Mouse (Mus musculus): ENCODE results near the gene Gm5460. TPM values are rescaled to one million over a fixed set of nuclear protein-coding genes. Genes with fewer than 3 reads are reported as not detected.

The Gm5460 gene
- polyA plus RNA-seq, 1 experiment from 2014 or later, result not detected

DNA sequence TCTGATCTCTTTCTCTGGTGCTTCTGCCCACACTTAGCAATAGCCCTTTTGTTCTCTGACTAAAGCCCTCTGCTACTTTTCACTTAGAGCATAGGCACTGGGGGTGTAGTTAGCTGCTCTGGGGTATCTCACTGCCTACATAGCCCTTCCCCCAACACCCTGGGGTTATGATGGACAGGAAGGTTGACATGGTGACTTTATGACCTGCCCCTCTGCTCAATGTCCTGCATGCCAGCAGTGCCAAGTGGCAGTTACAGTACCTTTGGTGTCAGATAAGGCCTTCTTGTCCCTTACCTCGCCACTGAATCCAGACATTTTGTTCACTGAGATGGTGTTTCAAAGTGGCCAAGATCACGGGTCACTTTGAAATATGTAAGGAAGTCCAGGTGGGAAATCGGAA is 1.5 kb upstream of the Gm5460 start, which contains the start of gene Gm30083:
Gene Gm30083, minus strand, starts transcription at position 120 of the 400 bp plus-strand sequence.
- 90% methylated on average over 3 of the region's 3 CpGs for WGBS
- Histone ChIP-seq H3K27me3 (replicated peaks) (no peaks in the 10 kb centered on the region), H3K4me2 (no peak within 1 kb of the TSS), H3K36me3 (replicated peaks) (no peaks in the 10 kb centered on the region), H3K9ac (no peak within 1 kb of the TSS), H3K9me3 (no peaks in the 10 kb centered on the region), H3K4me1 (no peaks in the 10 kb centered on the region), H3K27ac (no peak within 1 kb of the TSS), H3K4me3 (no peak within 1 kb of the TSS)
- no peak for ATAC-seq (replicated peaks)

GRCm38 (mm10) chr14:34016938-34017337 is 380 bp downstream of the Gm5460 start:
- 90% methylated on average over 2 of the region's 2 CpGs for WGBS
- H3K4me3 ChIP-seq, result no peak overlapping the region

DNA sequence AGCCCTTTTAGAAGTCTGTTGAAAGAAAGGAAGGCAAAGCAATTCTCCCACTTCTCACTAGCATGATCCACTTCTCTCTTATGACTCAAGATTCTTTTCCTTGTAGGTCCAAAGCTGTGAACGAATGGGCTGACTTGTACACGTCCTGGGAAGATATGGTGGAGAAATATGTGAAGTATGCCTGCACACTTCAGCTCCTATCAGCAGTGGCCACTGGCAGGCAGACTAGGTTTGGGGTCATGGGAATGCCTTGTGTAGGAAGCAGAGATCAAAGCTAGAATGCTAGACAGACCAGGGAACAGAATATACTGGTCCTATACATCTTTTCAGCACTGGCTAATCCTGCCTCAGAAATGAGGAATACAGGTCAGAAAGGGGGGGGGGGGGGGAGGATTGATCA is 10.2 kb downstream of the Gm5460 start:
- 82% methylated on average over 2 of the region's 2 CpGs for WGBS

More at GRCm38 (mm10) chr14:34016938-34017337, 380 bp downstream of the Gm5460 start:
- Histone ChIP-seq H3K9me3 (no peaks in the 10 kb centered on the region), H3K4me2 (no peak overlapping the region), H3K9ac (no peak overlapping the region), H3K27me3 (replicated peaks) (no peaks in the 10 kb centered on the region), H3K27ac (no peak overlapping the region), H3K36me3 (replicated peaks) (no peaks in the 10 kb centered on the region), H3K4me1 (no peaks in the 10 kb centered on the region)
- no peak for ATAC-seq (replicated peaks)

DNA sequence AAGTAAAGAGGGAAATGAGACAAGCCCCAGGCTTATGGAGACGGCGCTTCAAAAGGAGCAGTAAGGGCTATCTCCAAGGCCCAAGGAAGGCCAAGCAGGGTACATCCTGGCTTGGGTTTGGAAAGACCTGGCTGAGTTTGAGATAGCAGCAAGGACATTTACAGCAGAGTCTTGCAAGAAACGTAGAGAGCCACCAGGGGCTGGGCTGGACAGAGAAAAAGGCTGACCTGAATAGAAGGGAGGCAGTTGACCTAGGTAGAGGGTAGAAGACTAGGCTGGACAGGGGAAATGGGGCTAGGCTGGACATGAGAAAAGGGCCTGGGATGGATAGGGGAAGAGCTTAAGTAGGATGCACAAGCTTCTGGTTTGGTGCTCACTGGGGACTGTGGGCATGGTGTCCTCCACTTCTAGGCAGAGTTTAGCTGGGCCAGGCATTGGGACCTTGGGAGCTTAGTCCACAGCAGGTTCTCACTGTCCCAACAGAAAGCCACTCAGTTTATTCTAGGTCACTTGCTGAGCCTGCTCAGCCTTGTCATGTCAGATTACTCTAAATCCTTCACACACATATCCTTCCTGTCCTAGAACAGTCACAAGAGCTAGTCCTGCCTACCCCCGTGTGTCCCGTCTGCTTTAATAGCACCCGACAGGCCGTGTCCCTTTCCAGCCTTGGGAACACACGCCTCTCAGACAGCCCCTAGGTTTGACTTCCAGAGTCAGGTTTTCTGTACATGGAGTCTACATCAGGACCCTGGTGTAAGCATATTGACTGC is 17.5 kb downstream of the Gm5460 start:
- WGBS, result 84% methylated on average over 8 of the region's 8 CpGs
- ATAC-seq (replicated peaks), result no peak
- H3K4me1 ChIP-seq, result no peaks in the 10 kb centered on the region
- no peak overlapping the region for H3K4me2 ChIP-seq
- H3K9ac ChIP-seq, result no peak overlapping the region
- no peaks in the 10 kb centered on the region for H3K36me3 ChIP-seq (replicated peaks)
- no peaks in the 10 kb centered on the region for H3K27me3 ChIP-seq (replicated peaks)
- H3K27ac ChIP-seq, result no peak overlapping the region
- no peaks in the 10 kb centered on the region for H3K9me3 ChIP-seq
- no peak overlapping the region for H3K4me3 ChIP-seq

More for the DNA sequence above, 10.2 kb downstream of the Gm5460 start:
- peaks cover 5% of the 10 kb centered on the region; the same call in 1 of the 2 replicates for H3K9me3 ChIP-seq
- no peak overlapping the region for H3K27ac ChIP-seq
- ATAC-seq (replicated peaks), result no peak
- no peaks in the 10 kb centered on the region for H3K4me1 ChIP-seq
- H3K9ac ChIP-seq, result no peak overlapping the region
- H3K27me3 ChIP-seq (replicated peaks), result no peaks in the 10 kb centered on the region
- H3K4me3 ChIP-seq, result no peak overlapping the region
- no peak overlapping the region for H3K4me2 ChIP-seq
- no peaks in the 10 kb centered on the region for H3K36me3 ChIP-seq (replicated peaks)

- no peaks in the 10 kb centered on the region for H3K4me1 ChIP-seq
- WGBS, result 82% methylated on average over 4 of the region's 4 CpGs
- ATAC-seq (replicated peaks), result no peak
- H3K4me3 ChIP-seq, result no peak overlapping the region
- no peak overlapping the region for H3K4me2 ChIP-seq
- no peak overlapping the region for H3K27ac ChIP-seq
- H3K27me3 ChIP-seq (replicated peaks), result no peaks in the 10 kb centered on the region
- no peak overlapping the region for H3K9ac ChIP-seq
- H3K36me3 ChIP-seq (replicated peaks), result no peaks in the 10 kb centered on the region
- no peaks in the 10 kb centered on the region for H3K9me3 ChIP-seq
Measured at GRCm38 (mm10) chr14:34041241-34041640, 24.7 kb downstream of the Gm5460 start.

DNA sequence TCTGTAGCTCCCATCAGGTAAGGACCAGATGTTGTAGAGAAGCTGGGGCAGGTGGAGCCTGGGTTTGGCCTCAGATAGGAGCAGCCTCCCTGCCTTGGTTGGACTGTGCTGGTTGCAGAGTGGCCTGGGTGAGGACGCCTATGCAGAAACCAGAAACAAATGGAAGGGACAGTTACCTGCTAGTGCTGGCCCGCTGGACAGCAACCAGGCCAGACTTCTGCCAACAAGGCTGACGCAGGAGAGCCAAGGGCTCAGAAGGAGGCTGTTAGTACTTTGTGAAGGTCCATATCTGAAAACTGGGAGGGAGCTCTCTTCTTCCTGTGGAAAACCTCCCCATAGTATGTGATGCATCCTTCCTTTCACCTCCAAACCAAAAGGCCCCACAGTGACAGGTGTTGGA is 26.8 kb downstream of the Gm5460 start:
- Histone ChIP-seq H3K9ac (no peak overlapping the region), H3K27ac (no peak overlapping the region), H3K36me3 (replicated peaks) (no peaks in the 10 kb centered on the region), H3K9me3 (no peaks in the 10 kb centered on the region), H3K4me2 (no peak overlapping the region), H3K27me3 (replicated peaks) (no peaks in the 10 kb centered on the region), H3K4me1 (no peaks in the 10 kb centered on the region), H3K4me3 (no peak overlapping the region)
- no peak for ATAC-seq (replicated peaks)
- WGBS, result 82% methylated on average over 3 of the region's 3 CpGs

DNA sequence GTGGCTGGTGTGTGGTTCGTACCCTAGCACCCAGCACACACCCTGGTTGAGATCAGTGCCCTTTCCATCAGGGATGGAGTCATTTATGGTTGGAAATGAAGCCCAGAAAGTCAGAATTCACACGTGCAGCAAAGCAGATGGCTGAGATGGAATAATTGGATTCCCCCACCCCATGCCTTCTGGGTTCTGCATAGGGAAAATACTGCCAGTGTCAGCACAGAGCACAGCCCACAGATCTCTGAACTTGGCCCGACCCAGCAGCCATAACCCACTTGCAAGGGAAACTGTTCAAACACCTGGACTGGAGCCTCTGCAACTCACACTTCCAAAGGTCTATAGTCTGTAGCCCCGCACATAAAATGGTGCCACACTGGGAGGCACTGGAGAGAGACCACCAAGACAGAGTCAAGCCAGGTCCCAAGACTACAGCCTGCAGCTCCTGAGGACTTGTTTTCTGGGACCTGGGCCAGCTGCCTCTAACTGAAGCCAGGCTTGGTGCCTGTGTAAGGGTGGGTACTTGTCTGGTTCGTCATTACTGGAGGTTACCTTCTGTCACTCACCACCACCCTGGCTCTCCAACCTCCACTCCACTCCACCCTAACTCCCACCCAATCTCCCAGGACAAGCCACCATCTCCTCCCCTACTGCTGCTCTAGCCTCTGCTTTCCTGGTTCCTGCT is 33.7 kb downstream of the Gm5460 start:
- Histone ChIP-seq H3K4me2 (no peak overlapping the region), H3K4me1 (no peaks in the 10 kb centered on the region), H3K4me3 (no peak overlapping the region), H3K27ac (no peak overlapping the region), H3K9ac (no peak overlapping the region), H3K27me3 (replicated peaks) (no peaks in the 10 kb centered on the region), H3K9me3 (no peaks in the 10 kb centered on the region), H3K36me3 (replicated peaks) (no peaks in the 10 kb centered on the region)
- ATAC-seq (replicated peaks), result no peak
- WGBS, result 78% methylated on average over 5 of the region's 5 CpGs

DNA sequence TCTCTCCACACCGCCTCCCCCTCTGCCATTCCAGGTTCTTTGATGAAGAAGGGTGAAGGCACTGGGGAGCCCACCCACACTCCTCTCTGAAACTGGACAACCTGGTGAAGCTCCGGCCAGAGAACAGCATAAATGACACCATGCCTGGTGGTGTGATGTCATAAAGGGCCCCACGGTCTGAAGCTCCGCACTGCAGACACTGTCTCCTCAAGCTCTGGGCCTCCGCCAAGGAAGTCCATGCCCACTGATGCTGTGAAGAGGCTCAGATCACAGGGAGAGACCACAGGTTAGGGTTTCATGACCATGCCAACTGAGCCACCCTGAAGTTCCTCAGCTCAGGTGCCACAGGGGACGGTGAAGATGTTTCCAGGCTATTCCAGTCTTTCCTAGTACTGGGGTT is 36.0 kb downstream of the Gm5460 start, which contains the start of gene Antxrl:
Gene Antxrl, plus strand, starts transcription at position 192 of the 400 bp plus-strand sequence.
- Histone ChIP-seq H3K4me3 (no peak within 1 kb of the TSS), H3K36me3 (replicated peaks) (no peaks in the 10 kb centered on the region), H3K4me2 (no peak within 1 kb of the TSS), H3K9ac (no peak within 1 kb of the TSS), H3K4me1 (no peaks in the 10 kb centered on the region), H3K9me3 (no peaks in the 10 kb centered on the region), H3K27me3 (replicated peaks) (no peaks in the 10 kb centered on the region), H3K27ac (no peak within 1 kb of the TSS)
- WGBS, result 94% methylated on average over 6 of the region's 6 CpGs
- no peak for ATAC-seq (replicated peaks)

- H3K4me3 ChIP-seq, result no peak overlapping the region
- H3K4me1 ChIP-seq, result no peaks in the 10 kb centered on the region
- no peaks in the 10 kb centered on the region for H3K36me3 ChIP-seq (replicated peaks)
- no peak for ATAC-seq (replicated peaks)
- 74% methylated on average over 6 of the region's 6 CpGs for WGBS
- no peaks in the 10 kb centered on the region for H3K27me3 ChIP-seq (replicated peaks)
- H3K4me2 ChIP-seq, result no peak overlapping the region
- H3K9me3 ChIP-seq, result no peaks in the 10 kb centered on the region
- H3K27ac ChIP-seq, result no peak overlapping the region
- H3K9ac ChIP-seq, result no peak overlapping the region
Measured at GRCm38 (mm10) chr14:34071665-34072064, 55.1 kb downstream of the Gm5460 start.

- no peak overlapping the region for H3K27ac ChIP-seq
- no peaks in the 10 kb centered on the region for H3K4me1 ChIP-seq
- no peaks in the 10 kb centered on the region for H3K9me3 ChIP-seq
- no peak overlapping the region for H3K4me2 ChIP-seq
- no peaks in the 10 kb centered on the region for H3K27me3 ChIP-seq (replicated peaks)
- H3K4me3 ChIP-seq, result no peak overlapping the region
- H3K9ac ChIP-seq, result no peak overlapping the region
- no peak for ATAC-seq (replicated peaks)
- no peaks in the 10 kb centered on the region for H3K36me3 ChIP-seq (replicated peaks)
- WGBS, result 43% methylated on average over 4 of the region's 4 CpGs
Measured at GRCm38 (mm10) chr14:34075346-34075745, 58.8 kb downstream of the Gm5460 start.

DNA sequence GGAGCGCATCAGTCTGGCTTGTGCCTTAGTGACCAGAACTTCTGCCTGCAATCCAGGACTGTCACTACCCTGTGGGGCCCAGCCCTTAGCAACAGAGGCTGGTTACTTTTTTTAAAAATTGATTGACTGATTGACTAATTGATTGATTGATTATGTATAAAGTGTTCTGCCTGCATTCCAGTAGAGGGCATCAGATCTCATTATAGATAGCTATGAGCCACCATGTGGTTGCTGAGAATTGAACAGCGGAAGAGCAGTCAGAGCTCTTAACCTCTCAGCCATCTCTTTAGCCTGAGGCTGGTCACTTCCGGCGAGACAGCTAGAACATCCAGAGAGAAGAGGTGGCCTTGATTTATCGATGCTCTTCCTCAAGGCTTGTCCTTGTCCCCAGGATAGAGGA is 60.7 kb downstream of the Gm5460 start:
- ATAC-seq (replicated peaks), result no peak
- no peak overlapping the region for H3K4me2 ChIP-seq
- H3K4me3 ChIP-seq, result no peak overlapping the region
- no peaks in the 10 kb centered on the region for H3K36me3 ChIP-seq (replicated peaks)
- no peak overlapping the region for H3K9ac ChIP-seq
- H3K27ac ChIP-seq, result no peak overlapping the region
- H3K9me3 ChIP-seq, result no peaks in the 10 kb centered on the region
- WGBS, result 75% methylated on average over 5 of the region's 5 CpGs
- H3K27me3 ChIP-seq (replicated peaks), result no peaks in the 10 kb centered on the region
- peaks cover 2% of the 10 kb centered on the region; the same call in 1 of the 2 replicates for H3K4me1 ChIP-seq

DNA sequence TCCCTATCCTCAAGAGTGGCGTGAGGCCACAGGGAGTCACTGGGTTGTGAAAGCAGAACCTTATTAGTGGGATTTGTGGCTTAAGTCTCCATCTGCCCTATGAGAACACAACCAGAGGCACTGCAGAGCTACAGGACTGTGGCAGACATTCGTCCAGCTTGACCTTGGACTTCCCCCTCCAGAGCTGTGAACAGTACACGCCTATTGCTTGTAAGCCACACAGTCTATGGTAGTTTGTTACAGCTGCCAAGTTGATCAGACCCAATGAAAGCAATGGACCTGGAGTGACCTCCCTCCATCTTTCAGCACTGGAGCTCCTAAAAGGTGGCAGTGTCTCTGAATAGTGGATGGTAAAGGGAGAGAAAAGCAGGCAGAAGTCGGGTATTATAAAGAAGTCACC is 61.7 kb downstream of the Gm5460 start:
- ATAC-seq (replicated peaks), result no peak

More for the DNA sequence above, 61.7 kb downstream of the Gm5460 start:
- Histone ChIP-seq H3K27me3 (replicated peaks) (no peaks in the 10 kb centered on the region), H3K36me3 (replicated peaks) (no peaks in the 10 kb centered on the region), H3K9me3 (no peaks in the 10 kb centered on the region), H3K27ac (no peak overlapping the region), H3K4me2 (no peak overlapping the region), H3K9ac (no peak overlapping the region), H3K4me3 (no peak overlapping the region), H3K4me1 (peaks cover 2% of the 10 kb centered on the region; the same call in 1 of the 2 replicates)
- WGBS, result 69% methylated on average over 4 of the region's 4 CpGs
